Mouse (Mus musculus) lung, embryonic 14.5 days (tissue): ENCODE data around the gene Lclat1. TPM values are rescaled to one million over a fixed set of nuclear protein-coding genes. Genes with fewer than 3 reads are reported as not detected.

Experiments used
- ATAC-seq: fragments of 200-750 bp; cut with Nextera tagmentation; 2 replicates; pipeline ENCODE4 v1.8.0; 2017; ENCODE audit warnings: mild to moderate bottlenecking, moderate TSS enrichment, moderate library complexity; ENCODE audit not compliant: insufficient read depth
- DNase-seq: peaks from one replicate; pipeline ENCODE4 v3.0.0-alpha.2; 2015
- H3K27ac ChIP-seq: fragments of 300-500 bp; sonication (generic); 2 replicates; pipeline ENCODE4 v1.5.1; 2014; ENCODE audit warnings: low read depth, mild to moderate bottlenecking, moderate library complexity
- H3K27me3 ChIP-seq: fragments of 300-500 bp; sonication (generic); 2 replicates; pipeline ENCODE4 v1.6.1; 2014; ENCODE audit warnings: low read length, control low read depth; ENCODE audit not compliant: insufficient read depth
- H3K36me3 ChIP-seq: fragments of 300-500 bp; sonication (generic); 2 replicates; pipeline ENCODE4 v1.6.1; 2014; ENCODE audit warnings: control low read depth; ENCODE audit not compliant: insufficient read depth
- H3K4me1 ChIP-seq: fragments of 300-500 bp; sonication (generic); 2 replicates; pipeline ENCODE4 v1.6.1; 2014; ENCODE audit warnings: antibody characterized with exemption, control low read depth; ENCODE audit not compliant: insufficient read depth
- H3K4me2 ChIP-seq: fragments of 300-500 bp; sonication (generic); 2 replicates; pipeline ENCODE4 v1.6.1; 2014; ENCODE audit warnings: mild to moderate bottlenecking
- H3K4me3 ChIP-seq: fragments of 300-500 bp; sonication (generic); 2 replicates; pipeline ENCODE4 v1.5.1; 2014; ENCODE audit warnings: low read depth, low read length
- H3K9ac ChIP-seq: fragments of 300-500 bp; sonication (generic); 2 replicates; pipeline ENCODE4 v1.6.1; 2014
- H3K9me3 ChIP-seq: fragments of 300-500 bp; sonication (generic); 2 replicates; pipeline ENCODE4 v1.6.1; 2016; ENCODE audit warnings: low read depth, low read length, control low read depth
- CTCF ChIP-seq: IDR thresholded peaks from 2 replicates; pipeline ENCODE4 v1.5.1; 2016; ENCODE audit warnings: antibody characterized with exemption, low read depth
- WGBS: fragments of 180-500 bp; shearing (Covaris S2); extraction: QIAGEN DNeasy Blood & Tissue Kit; methylation state at CpG from one replicate; pipeline ENCODE4 v1.1.7; 2014; 5-methylcytosine and 5-hydroxymethylcytosine counted together
- polyA plus RNA-seq: library from polyadenylated mRNA; unstranded; fragments of >200 nt; fragmentation: Nextera tagmentation; extraction: Ambion mirVana; gene quantifications from 2 replicates; pipeline ENCODE4 v1.2.1, GENCODE M21; 2014

The Lclat1 gene
- 23.0 and 25.0 TPM in 2 replicates for polyA plus RNA-seq

GRCm38 (mm10) chr17:73107158-73108157 lies at the start of gene Lclat1:
TSS of gene Lclat1 (plus strand) at chr17:73107985.
- no peaks in the 10 kb centered on the region for H3K9me3 ChIP-seq
- TF ChIP-seq CTCF = no peak
- peak within 1 kb of the TSS; percentile 96 for H3K4me2 ChIP-seq
- DNase-seq (peak; percentile 99), ATAC-seq (peak; percentile 100)
- no peaks in the 10 kb centered on the region for H3K27me3 ChIP-seq
- H3K9ac ChIP-seq = peak within 1 kb of the TSS; percentile 88
- 5% methylated on average over 51 of the region's 51 CpGs for WGBS
- H3K27ac ChIP-seq = peak within 1 kb of the TSS; percentile 61
- H3K36me3 ChIP-seq = no peaks in the 10 kb centered on the region
- 0 out of 2 replicates have a peak, but pooled peaks cover 2% of the 10 kb centered on the region for H3K4me1 ChIP-seq
- H3K4me3 ChIP-seq = peak within 1 kb of the TSS; percentile 89

GRCm38 (mm10) chr17:73058319-73058718 lies 49.5 kb upstream of the Lclat1 start:
- Histone ChIP-seq H3K4me1 (peaks cover 13% of the 10 kb centered on the region), H3K36me3 (no peaks in the 10 kb centered on the region), H3K27ac (no peak overlapping the region), H3K4me3 (no peak overlapping the region), H3K9ac (no peak overlapping the region), H3K4me2 (no peak overlapping the region), H3K9me3 (no peaks in the 10 kb centered on the region), H3K27me3 (no peaks in the 10 kb centered on the region)
- 47% methylated on average over 5 of the region's 5 CpGs for WGBS
- DNase-seq (peak; percentile 75), ATAC-seq (no peak)
- no peak for TF ChIP-seq CTCF

GRCm38 (mm10) chr17:73060224-73060896 lies 47.4 kb upstream of the Lclat1 start:
- no peak overlapping the region for H3K4me3 ChIP-seq
- H3K27ac ChIP-seq = peak overlapping the region; percentile 44; the same call in 1 of the 2 replicates
- H3K27me3 ChIP-seq = no peaks in the 10 kb centered on the region
- H3K4me1 ChIP-seq = peaks cover 8% of the 10 kb centered on the region; the same call in 1 of the 2 replicates
- no peaks in the 10 kb centered on the region for H3K9me3 ChIP-seq
- WGBS = 39% methylated on average over 3 of the region's 3 CpGs
- DNase-seq = peak; percentile 55
- H3K9ac ChIP-seq = no peak overlapping the region
- peak; percentile 63 for ATAC-seq
- H3K4me2 ChIP-seq = no peak overlapping the region
- H3K36me3 ChIP-seq = no peaks in the 10 kb centered on the region
- TF ChIP-seq CTCF = no peak

- no peak overlapping the region for H3K27ac ChIP-seq
- H3K4me1 ChIP-seq = peaks cover 8% of the 10 kb centered on the region; the same call in 1 of the 2 replicates
- no peak for DNase-seq
- H3K4me3 ChIP-seq = no peak overlapping the region
- H3K4me2 ChIP-seq = no peak overlapping the region
- H3K9me3 ChIP-seq = no peaks in the 10 kb centered on the region
- H3K9ac ChIP-seq = no peak overlapping the region
- H3K36me3 ChIP-seq = no peaks in the 10 kb centered on the region
- TF ChIP-seq CTCF = no peak
- 54% methylated on average over 8 of the region's 8 CpGs for WGBS
- peak; percentile 22; the same call in 1 of the 2 replicates for ATAC-seq
- H3K27me3 ChIP-seq = no peaks in the 10 kb centered on the region
Observed at GRCm38 (mm10) chr17:73060897-73061252, 46.9 kb upstream of the Lclat1 start.

- H3K4me3 ChIP-seq = no peak overlapping the region
- 72% methylated on average over 1 of the region's 1 CpGs for WGBS
- DNase-seq = no peak
- TF ChIP-seq CTCF = no peak
- no peaks in the 10 kb centered on the region for H3K9me3 ChIP-seq
- ATAC-seq = no peak
- H3K4me1 ChIP-seq = peaks cover 21% of the 10 kb centered on the region
- H3K9ac ChIP-seq = no peak overlapping the region
- no peak overlapping the region for H3K4me2 ChIP-seq
- no peaks in the 10 kb centered on the region for H3K27me3 ChIP-seq
- H3K27ac ChIP-seq = no peak overlapping the region
- H3K36me3 ChIP-seq = no peaks in the 10 kb centered on the region
Observed at GRCm38 (mm10) chr17:73062701-73063100, 45.1 kb upstream of the Lclat1 start.

GRCm38 (mm10) chr17:73063299-73063698 lies 44.5 kb upstream of the Lclat1 start:
- Histone ChIP-seq H3K4me1 (peaks cover 27% of the 10 kb centered on the region), H3K36me3 (no peaks in the 10 kb centered on the region), H3K9ac (no peak overlapping the region), H3K27me3 (no peaks in the 10 kb centered on the region), H3K27ac (no peak overlapping the region), H3K9me3 (no peaks in the 10 kb centered on the region), H3K4me2 (no peak overlapping the region), H3K4me3 (no peak overlapping the region)
- no peak for TF ChIP-seq CTCF
- no peak for DNase-seq
- no peak for ATAC-seq
- 90% methylated on average over 2 of the region's 2 CpGs for WGBS

GRCm38 (mm10) chr17:73063781-73064180 lies 44.0 kb upstream of the Lclat1 start:
- Histone ChIP-seq H3K9me3 (no peaks in the 10 kb centered on the region), H3K4me3 (no peak overlapping the region), H3K4me1 (peaks cover 32% of the 10 kb centered on the region), H3K4me2 (no peak overlapping the region), H3K27me3 (no peaks in the 10 kb centered on the region), H3K36me3 (no peaks in the 10 kb centered on the region), H3K27ac (no peak overlapping the region), H3K9ac (no peak overlapping the region)
- WGBS = 82% methylated on average over 1 of the region's 1 CpGs
- no peak for TF ChIP-seq CTCF
- ATAC-seq = no peak
- DNase-seq = no peak
